Mouse (Mus musculus) MEL (cell line): ENCODE results near the gene Cbx4. TPM values are rescaled to one million over a fixed set of nuclear protein-coding genes. Genes with fewer than 3 reads are reported as not detected.
"Not testable (repeated sequence)": the region's sequence is repeated elsewhere in the genome, so short reads cannot be mapped to it uniquely, and the experiment has no call there.

ENCODE experiments used
- DNase-seq: peaks from one replicate; pipeline ENCODE4 v3.0.0; 2011; ENCODE audit warnings: low read depth, low spot score
- H3K27ac ChIP-seq: 2 replicates; pipeline ENCODE4 v1.5.1; 2012; ENCODE audit warnings: low read depth, mild to moderate bottlenecking, control low read depth, low read length, moderate library complexity; ENCODE audit not compliant: control insufficient read depth
- H3K27me3 ChIP-seq, 2 experiments: fragments of 150-350 bp in 1 of 2; sonication (generic) in 1 of 2; 2 replicates each; pipeline ENCODE4 v1.6.1; 2012; ENCODE audit warnings: low read length in 2 of 2, mild to moderate bottlenecking in 2 of 2, improper control_type of control experiment in 1 of 2, moderate library complexity in 1 of 2; ENCODE audit not compliant: insufficient read depth in 2 of 2, control insufficient read depth in 1 of 2
- H3K36me3 ChIP-seq, 2 experiments: 2 replicates each; pipeline ENCODE4 v1.6.1; 2012 to 2014; ENCODE audit warnings: low read length in 2 of 2, improper control_type of control experiment in 1 of 2, inconsistent platforms in 1 of 2, mild to moderate bottlenecking in 1 of 2; ENCODE audit not compliant: insufficient read depth in 2 of 2, control insufficient read depth in 1 of 2
- H3K4me1 ChIP-seq, 2 experiments: fragments of 150-350 bp in 1 of 2; sonication (generic) in 1 of 2; 2 replicates each; pipeline ENCODE4 v1.6.1; 2012; ENCODE audit warnings: low read length in 2 of 2, improper control_type of control experiment in 1 of 2, mild to moderate bottlenecking in 1 of 2; ENCODE audit not compliant: insufficient read depth in 2 of 2, control insufficient read depth in 1 of 2
- H3K4me3 ChIP-seq, 2 experiments: fragments of 150-350 bp in 1 of 2; sonication (generic) in 1 of 2; 2 replicates each; pipeline ENCODE4 v1.5.1; 2012; ENCODE audit warnings: low read depth in 2 of 2, low read length in 2 of 2, mild to moderate bottlenecking in 2 of 2, moderate library complexity in 2 of 2, control low read depth in 1 of 2, improper control_type of control experiment in 1 of 2; ENCODE audit not compliant: control insufficient read depth in 1 of 2, insufficient read depth in 1 of 2
- H3K79me2 ChIP-seq: 2 replicates; pipeline ENCODE4 v1.6.1; 2012; ENCODE audit warnings: mild to moderate bottlenecking, low read length, moderate library complexity; ENCODE audit not compliant: control insufficient read depth, poor library complexity, insufficient read depth
- H3K9ac ChIP-seq: 2 replicates; pipeline ENCODE4 v1.6.1; 2012; ENCODE audit warnings: low read depth, mild to moderate bottlenecking, control low read depth, low read length, moderate library complexity; ENCODE audit not compliant: control insufficient read depth, poor library complexity, severe bottlenecking
- H3K9me3 ChIP-seq: fragments of 150-350 bp; sonication (generic); replicated peaks from 2 replicates; pipeline ENCODE4 v1.6.1; 2012; ENCODE audit warnings: mild to moderate bottlenecking, low read length, improper control_type of control experiment, moderate library complexity; ENCODE audit not compliant: insufficient read depth
- BHLHE40 ChIP-seq: IDR thresholded peaks from 2 replicates; pipeline ENCODE4 v1.6.1; 2012; ENCODE audit warnings: low read depth, mild to moderate bottlenecking, inconsistent platforms, low read length, improper control_type of control experiment, borderline replicate concordance
- E2F4 ChIP-seq: IDR thresholded peaks from 2 replicates; pipeline ENCODE4 v1.6.1; 2011; ENCODE audit warnings: low read depth, low read length, improper control_type of control experiment, borderline replicate concordance
- ELF1 ChIP-seq: IDR thresholded peaks from 2 replicates; pipeline ENCODE4 v1.6.1; 2014; ENCODE audit warnings: low read depth, mild to moderate bottlenecking, inconsistent platforms, low read length, improper control_type of control experiment, moderate library complexity
- JUND ChIP-seq: IDR thresholded peaks from 2 replicates; pipeline ENCODE4 v1.6.1; 2011; ENCODE audit warnings: low read depth, mild to moderate bottlenecking, improper control_type of control experiment, low read length
- MEF2A ChIP-seq: IDR thresholded peaks from 2 replicates; pipeline ENCODE4 v1.6.1; 2014; ENCODE audit warnings: low read depth, mild to moderate bottlenecking, inconsistent platforms, low read length, improper control_type of control experiment; ENCODE audit not compliant: poor library complexity, insufficient replicate concordance, severe bottlenecking; ENCODE audit errors: extremely low read depth
- MYB ChIP-seq: IDR thresholded peaks from 2 replicates; pipeline ENCODE4 v1.6.1; 2011; ENCODE audit warnings: mild to moderate bottlenecking, low read depth, low read length, improper control_type of control experiment
- NELFE ChIP-seq: IDR thresholded peaks from 2 replicates; pipeline ENCODE4 v1.6.1; 2011; ENCODE audit warnings: low read depth, low read length, improper control_type of control experiment
- NRF1 ChIP-seq: IDR thresholded peaks from 2 replicates; pipeline ENCODE4 v1.6.1; 2014; ENCODE audit warnings: low read depth, mild to moderate bottlenecking, inconsistent platforms, low read length, improper control_type of control experiment, moderate library complexity; ENCODE audit not compliant: poor library complexity, insufficient read depth, severe bottlenecking
- POLR2AphosphoS5 ChIP-seq: IDR thresholded peaks from 2 replicates; pipeline ENCODE4 v1.6.1; 2012; ENCODE audit warnings: low read depth, borderline replicate concordance, mild to moderate bottlenecking, inconsistent platforms, low read length, moderate library complexity, mixed read lengths
- RCOR1 ChIP-seq: IDR thresholded peaks from 2 replicates; pipeline ENCODE4 v1.6.1; 2012; ENCODE audit warnings: low read depth, mild to moderate bottlenecking, inconsistent platforms, low read length, improper control_type of control experiment
- SIN3A ChIP-seq: IDR thresholded peaks from 2 replicates; pipeline ENCODE4 v1.6.1; 2012; ENCODE audit warnings: low read length, improper control_type of control experiment, inconsistent platforms
- TBP ChIP-seq: IDR thresholded peaks from 2 replicates; pipeline ENCODE4 v1.8.0; 2011; ENCODE audit warnings: low read depth, low read length, improper control_type of control experiment
- TCF12 ChIP-seq: IDR thresholded peaks from 2 replicates; pipeline ENCODE4 v1.6.1; 2014; ENCODE audit warnings: low read depth, mild to moderate bottlenecking, inconsistent platforms, low read length, improper control_type of control experiment, moderate library complexity
- USF1 ChIP-seq: IDR thresholded peaks from 2 replicates; pipeline ENCODE4 v1.6.1; 2014; ENCODE audit warnings: low read depth, mild to moderate bottlenecking, inconsistent platforms, low read length, improper control_type of control experiment, moderate library complexity
- USF2 ChIP-seq, 2 experiments: IDR thresholded peaks; 2 replicates each; pipeline ENCODE4 v1.6.1; 2011 to 2012; ENCODE audit warnings: improper control_type of control experiment in 2 of 2, low read length in 2 of 2, borderline replicate concordance in 1 of 2, inconsistent platforms in 1 of 2, low read depth in 1 of 2, mild to moderate bottlenecking in 1 of 2; ENCODE audit not compliant: insufficient read depth in 1 of 2
- polyA plus RNA-seq, 2 experiments: library from polyadenylated mRNA; stranded (reverse) in 1 of 2; unstranded in 1 of 2; fragments of >175 nt in 1 of 2; fragments of >200 nt in 1 of 2; gene quantifications; 2 replicates each; pipeline versions ENCODE4 v1.2.1 to v1.2.4; 2012; ENCODE audit warnings: low replicate concordance in 2 of 2, low read depth in 1 of 2; ENCODE audit not compliant: insufficient read length in 2 of 2, insufficient read depth in 1 of 2, missing spikeins in 1 of 2
- total RNA-seq: library from RNA; depleted of rRNA; stranded (reverse); fragments of 300-350 nt; gene quantifications from 2 replicates; pipeline ENCODE4 v1.2.3, GENCODE M21; 2012

The Cbx4 gene
- total and polyA plus RNA-seq, 3 experiments, result 8.0 to 22.6 TPM; not detected in 1

DNA sequence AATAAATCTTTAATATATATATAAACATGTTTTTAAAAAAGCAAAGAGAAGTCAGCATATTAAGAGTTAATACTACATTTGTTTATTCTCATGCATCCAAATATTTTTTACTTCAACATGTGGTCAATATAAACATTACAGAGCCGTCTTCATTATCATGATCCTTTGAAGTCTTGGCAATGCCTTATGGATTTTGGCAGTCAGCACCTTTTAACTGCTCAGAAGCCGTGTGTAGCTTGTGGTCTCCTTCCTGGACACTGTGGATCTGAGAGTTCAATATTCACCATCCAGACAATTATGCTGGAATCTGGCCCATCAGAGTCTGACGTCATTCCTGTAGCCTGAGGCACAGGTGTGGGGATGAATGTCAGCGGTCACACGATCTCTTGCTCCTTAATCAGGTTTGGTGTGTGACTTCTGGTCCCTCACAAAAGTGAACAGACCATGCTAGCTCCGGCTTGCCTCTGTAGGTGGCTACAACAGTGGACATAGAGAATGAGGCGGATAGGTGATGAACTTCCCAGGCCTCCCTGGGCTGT, 19.1 kb upstream of the Cbx4 start:
- Histone ChIP-seq H3K27ac (no peak overlapping the region), H3K9me3 (no peaks in the 10 kb centered on the region), H3K79me2 (no peaks in the 10 kb centered on the region), H3K36me3 (no peaks in the 10 kb centered on the region), H3K4me3 (no peak overlapping the region), H3K9ac (no peak overlapping the region), H3K4me1 (no peaks in the 10 kb centered on the region), H3K27me3 (peaks cover 5 to 6% of the 10 kb centered on the region in 2 experiments)
- DNase-seq, result no peak
- TF ChIP-seq MYB, result no peak
- TF ChIP-seq RCOR1, result no peak
- TF ChIP-seq USF1, result no peak
- TF ChIP-seq E2F4, result no peak
- TF ChIP-seq ELF1, result no peak
- TF ChIP-seq BHLHE40, result no peak
- TF ChIP-seq MEF2A, result no peak
- no peak for TF ChIP-seq JUND

- H3K36me3 ChIP-seq, result no peaks in the 10 kb centered on the region
- no peak overlapping the region for H3K4me3 ChIP-seq
- no peaks in the 10 kb centered on the region for H3K9me3 ChIP-seq
- no peaks in the 10 kb centered on the region for H3K4me1 ChIP-seq
- H3K27ac ChIP-seq, result no peak overlapping the region
- H3K79me2 ChIP-seq, result no peaks in the 10 kb centered on the region
- TF ChIP-seq NRF1, result no peak
- no peak for TF ChIP-seq NELFE
- no peak for TF ChIP-seq ELF1
- no peak for TF ChIP-seq MYB
- TF ChIP-seq TCF12, result no peak
- TF ChIP-seq SIN3A, result no peak
- no peak for TF ChIP-seq TBP
- TF ChIP-seq POLR2AphosphoS5, result no peak
- no peak for TF ChIP-seq USF2 (IDR thresholded peaks at IDR 0.05; ENCODE audit: borderline replicate concordance in 1 of 2, insufficient read depth in 1 of 2, low read depth in 1 of 2, low read length in 2 of 2)
- TF ChIP-seq E2F4, result no peak
- H3K27me3 ChIP-seq, result peaks cover 5 to 7% of the 10 kb centered on the region in 2 experiments
- H3K9ac ChIP-seq, result no peak overlapping the region
- DNase-seq, result no peak
These were observed 18.0 kb upstream of the Cbx4 start for GRCm38 (mm10) chr11:119103991-119104390.

DNA sequence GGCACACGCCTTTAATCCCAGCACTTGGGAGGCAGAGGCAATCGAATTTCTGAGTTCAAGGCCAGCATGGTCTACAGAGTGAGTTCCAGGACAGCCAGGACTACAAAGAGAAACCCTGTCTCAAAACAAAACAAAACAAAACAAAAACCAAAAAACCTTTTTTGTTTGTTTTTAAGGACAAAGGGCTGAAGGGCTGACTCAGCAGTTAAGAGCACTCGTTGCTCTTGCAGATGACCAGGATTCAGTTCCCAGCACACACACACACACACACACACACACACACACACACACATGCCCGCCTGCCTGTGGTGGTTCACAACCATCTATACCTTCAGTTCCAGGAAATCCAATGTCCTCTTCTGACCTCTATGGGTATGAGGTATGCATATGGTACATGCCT, 14.3 kb upstream of the Cbx4 start:
- DNase-seq, H3K4me1 ChIP-seq, H3K9me3 ChIP-seq, H3K79me2 ChIP-seq, H3K4me3 ChIP-seq, H3K27ac ChIP-seq, H3K36me3 ChIP-seq, H3K9ac ChIP-seq: not testable (repeated sequence)
- H3K27me3 ChIP-seq, result peaks cover 13 to 14% of the 10 kb centered on the region in 2 experiments
